In the genomic region with DNA sequence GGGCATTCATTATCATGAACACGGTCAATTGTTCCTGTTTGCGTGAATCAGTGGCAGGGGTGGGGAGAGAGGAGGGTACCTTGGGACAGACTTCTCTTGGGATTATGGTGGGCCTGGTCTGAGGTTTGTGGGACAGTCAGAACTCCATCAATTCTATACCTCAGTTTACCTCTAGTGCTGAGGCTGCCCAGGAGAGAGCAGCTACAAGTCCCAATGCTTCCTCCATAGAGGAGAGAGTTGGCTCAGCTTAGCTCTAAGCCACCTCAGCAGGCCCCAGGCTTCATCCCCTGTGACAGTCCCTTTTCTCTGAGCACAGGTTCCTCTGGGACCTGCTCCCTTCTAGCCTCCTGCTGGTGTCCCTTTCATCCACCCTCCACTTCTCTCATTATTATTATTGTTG, we compare ENCODE assay signal across 24 mouse cellular contexts.
DNase-seq lines count a peak whose midpoint lies in the region; ATAC-seq and TF ChIP-seq lines count a peak whose summit lies in the region.
"Had no signal": no experiment of that assay in that cellular context is flagged by ENCODE, and none has a peak within 500 bp of the region (broad histone marks: within the 10 kb centered on the region; RNA-seq: fewer than 3 reads in every experiment).

No protein-coding gene starts in this region.

- no peaks in the 10 kb centered on the region for H3K36me3 ChIP-seq in spleen, adult 2 months (ENCODE audit: control insufficient read depth, insufficient read depth, low read length)
- H3K36me3 ChIP-seq: embryonic facial prominence, embryonic 13.5 days; embryonic facial prominence, embryonic 15.5 days; forebrain, embryonic 10.5 days; forebrain, embryonic 12.5 days had no signal

- no peak for TF ChIP-seq POLR2A in spleen, adult 2 months (IDR thresholded peaks at IDR 0.05; ENCODE audit: low read depth, low read length)

- 54% methylated on average over 2 of the region's 2 CpGs for WGBS in spleen, adult 2 months

- H3K4me1 ChIP-seq in spleen, adult 2 months (ENCODE audit: control insufficient read depth, insufficient read depth, insufficient read length), result no peaks in the 10 kb centered on the region
- H3K4me1 ChIP-seq: embryonic facial prominence, embryonic 15.5 days; forebrain, embryonic 12.5 days had no signal

- no peaks in the 10 kb centered on the region for H3K27me3 ChIP-seq in spleen, adult 2 months (ENCODE audit: control insufficient read depth, insufficient read depth, low read length)
- H3K27me3 ChIP-seq: embryonic facial prominence, embryonic 13.5 days; embryonic facial prominence, embryonic 15.5 days had no signal

- no peak overlapping the region for H3K4me3 ChIP-seq in spleen, adult 2 months (ENCODE audit: extremely low read depth, insufficient read depth, insufficient read length)
- H3K4me3 ChIP-seq: embryonic facial prominence, embryonic 13.5 days; embryonic facial prominence, embryonic 15.5 days; erythroblast, embryonic 14.5 days; forebrain, embryonic 10.5 days; forebrain, embryonic 12.5 days had no signal

- no peak for ATAC-seq in CD4-positive, CD25-positive, alpha-beta regulatory T cell, adult 4 months
- ATAC-seq: forebrain, embryonic 14.5 days; forebrain, embryonic 16.5 days had no signal

- H3K27ac ChIP-seq in spleen, adult 2 months (ENCODE audit: insufficient read depth, low read length), result peak overlapping the region; percentile 54
- H3K27ac ChIP-seq: embryonic facial prominence, embryonic 13.5 days; embryonic facial prominence, embryonic 15.5 days; forebrain, embryonic 10.5 days; forebrain, embryonic 12.5 days had no signal

- DNase-seq in CD4-positive, CD25-positive, alpha-beta regulatory T cell, adult 2 months (ENCODE audit: low read depth, low spot score), result peak; percentile 5
- DNase-seq in spleen, adult 2 months (ENCODE audit: low read depth in 1 of 2, low spot score in 2 of 2), result no peak
- DNase-seq in spleen, postnatal 4 days (ENCODE audit: low spot score in 2 of 2), result no peak
- peak; percentile 13 for DNase-seq in thymus, postnatal 4 days
- DNase-seq in thymus, postnatal 10 days (ENCODE audit: low spot score in 2 of 2), result no peak
- DNase-seq: adrenal gland, adult 2 months; adrenal gland, postnatal 10 days; adrenal gland, postnatal 25 days; B cell, adult 2 months; cerebellum, adult 11 months; cerebellum, adult 18-20 months; cerebellum, adult 8-10 months; cerebellum, adult 9-11 months; cerebellum, postnatal 14 days; cerebellum, postnatal 36 days; embryo, embryonic 11 days had no signal

- TF ChIP-seq CTCF in spleen, adult 2 months (IDR thresholded peaks at IDR 0.05; ENCODE audit: extremely low read depth, insufficient read depth, insufficient read length, insufficient replicate concordance), result no peak

Comparison
In these comparisons a context has a peak if more than half of its experiments do, and no peak if none do; other contexts are left out.
1. DNase-seq: peak in CD4-positive, CD25-positive, alpha-beta regulatory T cell, adult 2 months (single experiment) and thymus, postnatal 4 days (single experiment); none in spleen, adult 2 months (0 of 2), spleen, postnatal 4 days (0 of 2) and thymus, postnatal 10 days (0 of 2).